Mouse (Mus musculus) neural tube, embryonic 13.5 days (tissue): ENCODE results near the gene Tbc1d1. TPM values are rescaled to one million over a fixed set of nuclear protein-coding genes. Genes with fewer than 3 reads are reported as not detected.

ENCODE experiments used
- ATAC-seq: fragments of 200-750 bp; cut with Nextera tagmentation; 2 replicates; pipeline ENCODE4 v1.8.0; 2017; ENCODE audit warnings: low read depth, mild to moderate bottlenecking, moderate TSS enrichment, moderate library complexity
- H3K27ac ChIP-seq: fragments of 300-500 bp; sonication (generic); replicated peaks from 2 replicates; pipeline ENCODE4 v1.5.1; 2015; ENCODE audit warnings: moderate library complexity, mild to moderate bottlenecking, inconsistent platforms
- H3K27me3 ChIP-seq: fragments of 300-500 bp; sonication (generic); 2 replicates; pipeline ENCODE4 v1.6.1; 2015; ENCODE audit warnings: mild to moderate bottlenecking, inconsistent platforms
- H3K36me3 ChIP-seq: fragments of 300-500 bp; sonication (generic); 2 replicates; pipeline ENCODE4 v1.6.1; 2015; ENCODE audit warnings: mild to moderate bottlenecking, inconsistent platforms
- H3K4me1 ChIP-seq: fragments of 300-500 bp; sonication (generic); replicated peaks from 2 replicates; pipeline ENCODE4 v1.6.1; 2015; ENCODE audit warnings: inconsistent platforms
- H3K4me2 ChIP-seq: fragments of 300-500 bp; sonication (generic); 2 replicates; pipeline ENCODE4 v1.6.1; 2015; ENCODE audit warnings: inconsistent platforms, mild to moderate bottlenecking, moderate library complexity
- H3K4me3 ChIP-seq: fragments of 300-500 bp; sonication (generic); 2 replicates; pipeline ENCODE4 v1.5.1; 2015; ENCODE audit warnings: mild to moderate bottlenecking, inconsistent platforms
- H3K9ac ChIP-seq: fragments of 300-500 bp; sonication (generic); 2 replicates; pipeline ENCODE4 v1.6.1; 2015; ENCODE audit warnings: moderate library complexity, mild to moderate bottlenecking, inconsistent platforms
- H3K9me3 ChIP-seq: fragments of 300-500 bp; sonication (generic); 2 replicates; pipeline ENCODE4 v1.6.1; 2016; ENCODE audit warnings: inconsistent platforms
- WGBS: fragments of 180-500 bp; shearing (Covaris S2); methylation state at CpG from one replicate; pipeline ENCODE4 v1.1.7; 2015; 5-methylcytosine and 5-hydroxymethylcytosine counted together
- microRNA-seq: library from miRNA; unstranded; fragments of <30 nt; microRNA quantifications from one replicate; pipeline ENCODE4, GENCODE M21; 2016
- polyA plus RNA-seq: library from polyadenylated mRNA; unstranded; fragments of >200 nt; fragmentation: Nextera tagmentation; extraction: Ambion mirVana; gene quantifications from 2 replicates; pipeline ENCODE4 v1.2.1, GENCODE M21; 2015

Gene Tbc1d1
- polyA plus RNA-seq, 1 experiment from 2014 or later = 14.9 TPM

DNA sequence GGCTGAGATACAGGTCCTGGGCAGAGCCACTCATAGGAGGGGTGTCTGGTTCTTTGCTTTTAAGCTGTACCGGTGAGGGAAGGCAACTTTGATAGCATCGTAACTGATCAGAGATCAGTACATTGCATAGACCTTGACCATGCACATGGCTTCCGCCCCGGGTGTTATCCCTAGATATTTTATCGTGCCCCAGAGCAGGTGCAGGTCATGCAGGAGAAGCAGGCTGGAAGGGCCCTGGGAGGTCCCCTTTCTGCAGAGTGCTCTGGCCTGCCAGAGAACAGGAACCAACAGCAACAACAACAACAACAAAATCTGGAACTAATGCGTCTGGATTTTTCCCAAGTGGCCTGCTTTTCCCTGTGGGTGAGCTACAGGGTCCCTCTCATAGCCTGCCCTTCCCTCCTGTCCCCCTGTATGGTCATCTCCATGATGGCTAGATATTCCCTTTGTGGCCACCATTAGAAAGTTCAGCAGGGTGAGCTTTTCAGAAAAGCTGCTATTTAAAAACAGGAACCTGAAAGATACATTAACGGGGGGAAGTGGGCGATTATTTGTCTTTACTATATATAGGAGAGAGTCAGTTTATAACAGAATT is 236.4 kb downstream of the Tbc1d1 start:
- no peaks in the 10 kb centered on the region for H3K36me3 ChIP-seq
- H3K4me2 ChIP-seq = no peak overlapping the region
- H3K9me3 ChIP-seq = no peaks in the 10 kb centered on the region
- WGBS = 88% methylated on average over 8 of the region's 8 CpGs
- H3K4me1 ChIP-seq = peaks cover 20% of the 10 kb centered on the region
- no peak overlapping the region for H3K27ac ChIP-seq
- no peak overlapping the region for H3K9ac ChIP-seq
- H3K4me3 ChIP-seq = no peak overlapping the region
- H3K27me3 ChIP-seq = peaks cover 5% of the 10 kb centered on the region; the same call in 1 of the 2 replicates
- no peak for ATAC-seq

DNA sequence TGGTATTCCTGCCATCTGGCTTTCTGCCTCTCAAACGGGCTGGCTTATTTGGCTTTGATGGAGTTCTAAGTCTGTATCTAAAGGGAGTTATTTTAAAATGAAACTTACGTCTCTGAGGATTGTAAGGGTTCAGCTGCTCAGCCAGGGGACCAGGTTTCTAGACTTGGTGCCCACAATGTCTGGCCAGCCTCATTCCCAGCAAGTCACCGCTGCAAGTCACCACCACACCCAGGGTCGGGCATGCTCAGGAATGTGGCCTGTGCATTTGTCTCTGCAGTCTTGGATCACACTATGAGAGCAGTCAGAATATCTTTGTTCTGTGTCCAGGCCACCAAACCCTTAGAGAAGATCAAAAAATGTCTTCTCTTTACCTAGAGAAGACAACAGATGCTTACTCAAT is 237.4 kb downstream of the Tbc1d1 start:
- Histone ChIP-seq H3K4me3 (no peak overlapping the region), H3K9me3 (no peaks in the 10 kb centered on the region), H3K27me3 (0 out of 2 replicates have a peak, but pooled peaks cover 3% of the 10 kb centered on the region), H3K27ac (no peak overlapping the region), H3K4me1 (peaks cover 17% of the 10 kb centered on the region), H3K36me3 (no peaks in the 10 kb centered on the region), H3K9ac (no peak overlapping the region), H3K4me2 (no peak overlapping the region)
- no peak for ATAC-seq
- 87% methylated on average over 4 of the region's 4 CpGs for WGBS

DNA sequence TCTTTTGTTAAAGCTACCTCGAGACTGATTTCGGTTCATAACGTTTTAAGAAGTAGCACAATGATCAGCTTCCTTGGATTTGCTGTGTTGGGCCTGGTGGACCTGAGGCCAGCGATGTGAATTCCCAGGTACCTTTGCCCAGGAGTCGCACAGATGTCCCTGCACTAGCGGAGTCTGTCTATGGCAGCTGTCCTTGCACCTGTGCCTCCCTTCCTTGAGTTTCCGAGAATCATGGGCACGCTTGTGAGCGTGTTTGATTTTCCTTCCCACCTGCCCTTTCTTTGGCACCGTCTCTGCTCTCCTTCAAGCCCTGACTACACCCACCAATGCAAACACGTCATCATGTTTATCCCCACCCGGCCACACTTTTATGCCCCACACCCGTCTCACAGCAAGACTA is 242.1 kb downstream of the Tbc1d1 start:
- H3K4me3 ChIP-seq = no peak overlapping the region
- no peaks in the 10 kb centered on the region for H3K4me1 ChIP-seq
- H3K9me3 ChIP-seq = no peaks in the 10 kb centered on the region
- H3K4me2 ChIP-seq = no peak overlapping the region
- ATAC-seq = no peak
- 88% methylated on average over 13 of the region's 13 CpGs for WGBS
- no peak overlapping the region for H3K9ac ChIP-seq
- H3K27me3 ChIP-seq = no peaks in the 10 kb centered on the region
- H3K27ac ChIP-seq = no peak overlapping the region
- H3K36me3 ChIP-seq = no peaks in the 10 kb centered on the region

DNA sequence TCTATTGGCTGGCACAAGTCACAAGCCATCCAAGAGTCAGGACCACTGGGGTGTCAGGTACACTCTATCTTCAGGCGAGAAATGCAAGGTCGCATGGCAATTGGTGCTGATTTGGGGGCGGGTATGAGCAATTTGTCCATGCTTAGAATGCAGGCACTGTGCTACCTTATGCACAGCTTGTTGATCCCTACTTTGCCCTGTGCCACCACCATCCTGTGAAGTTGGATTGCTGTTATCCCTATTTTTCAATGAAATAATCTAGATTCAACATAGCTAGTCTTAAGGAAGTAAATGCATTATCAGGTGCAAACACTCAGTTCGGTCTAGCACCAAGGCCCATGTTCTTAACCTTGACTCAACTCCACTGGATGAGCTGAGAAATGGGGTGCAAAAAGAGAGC is 244.6 kb downstream of the Tbc1d1 start:
- Histone ChIP-seq H3K27ac (no peak overlapping the region), H3K9ac (no peak overlapping the region), H3K4me2 (no peak overlapping the region), H3K27me3 (no peaks in the 10 kb centered on the region), H3K4me1 (no peaks in the 10 kb centered on the region), H3K9me3 (no peaks in the 10 kb centered on the region), H3K36me3 (no peaks in the 10 kb centered on the region), H3K4me3 (no peak overlapping the region)
- WGBS = 94% methylated on average over 4 of the region's 4 CpGs
- no peak for ATAC-seq

Small RNA genes within 50 kb of the gene (microRNA-seq; reads per million reads assigned to microRNA genes)
- not detected for gene Gm22395

Other genes starting within 250 kb of the Tbc1d1 start
- gene Rell1, start 187.4 kb upstream of the Tbc1d1 start, polyA plus RNA-seq = 11.7 and 13.7 TPM in 2 replicates
- 25.6 and 28.6 TPM in 2 replicates for gene Pgm2, start 63.4 kb upstream of the Tbc1d1 start, polyA plus RNA-seq